Mouse (Mus musculus) ovary, postnatal 36 days (tissue): ENCODE measurements around the gene Olfr171.
"Not testable (repeated sequence)": the region's sequence is repeated elsewhere in the genome, so short reads cannot be mapped to it uniquely, and the experiment has no call there.

Source experiments
- DNase-seq: peaks from one replicate; pipeline ENCODE4 v3.0.0; 2022; ENCODE audit warnings: low spot score, mixed read lengths

The Olfr171 gene

DNA sequence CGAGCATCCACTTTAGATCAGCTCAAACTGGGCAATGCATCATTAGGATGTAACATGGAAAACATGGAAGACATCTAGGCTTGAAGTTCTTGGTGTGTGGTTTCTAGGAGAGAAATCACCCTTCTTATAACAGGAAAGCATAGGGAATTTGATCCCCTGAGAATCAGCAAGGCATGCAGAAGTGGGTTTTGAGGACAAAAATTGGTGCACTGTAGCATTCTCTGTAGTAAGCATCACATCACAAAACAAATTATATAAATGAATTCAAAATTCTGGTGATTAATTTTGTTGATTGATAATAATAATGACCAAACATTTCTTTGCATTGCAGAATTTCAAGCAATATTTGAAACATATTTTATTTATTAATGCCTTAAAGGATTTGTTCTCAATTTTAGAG is at the start of gene Olfr171:
Gene Olfr171, minus strand, starts transcription at position 101 of the 400 bp plus-strand sequence.
- DNase-seq: no peak

DNA sequence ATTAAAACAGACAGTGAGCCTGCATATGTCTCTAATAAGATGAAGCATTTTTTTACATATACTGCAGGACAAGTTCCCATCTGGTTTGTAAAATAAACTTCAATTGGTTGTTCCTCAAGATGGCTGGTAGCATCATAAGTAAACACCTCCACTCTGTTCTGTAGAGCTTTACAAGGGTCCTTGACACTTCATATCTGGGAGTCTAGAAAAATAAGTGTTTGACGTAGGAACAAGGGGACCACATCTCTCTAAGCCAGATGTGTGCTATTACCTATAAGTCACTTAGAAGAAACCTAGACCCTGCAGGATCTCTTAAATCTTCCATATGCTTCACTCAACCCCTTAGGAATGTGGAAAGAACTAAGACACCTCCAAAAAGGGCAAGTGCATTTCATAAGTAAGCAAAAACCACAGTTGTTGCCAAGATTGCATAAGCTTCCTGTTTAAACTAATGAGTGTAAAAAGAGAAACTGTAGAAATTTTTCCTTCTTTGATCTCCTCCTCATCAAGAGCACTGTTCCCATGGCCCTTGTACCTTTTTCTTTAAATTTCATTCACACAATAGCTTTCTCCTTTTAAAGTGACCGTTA is 41.1 kb upstream of the Olfr171 start:
- DNase-seq: no peak

DNA sequence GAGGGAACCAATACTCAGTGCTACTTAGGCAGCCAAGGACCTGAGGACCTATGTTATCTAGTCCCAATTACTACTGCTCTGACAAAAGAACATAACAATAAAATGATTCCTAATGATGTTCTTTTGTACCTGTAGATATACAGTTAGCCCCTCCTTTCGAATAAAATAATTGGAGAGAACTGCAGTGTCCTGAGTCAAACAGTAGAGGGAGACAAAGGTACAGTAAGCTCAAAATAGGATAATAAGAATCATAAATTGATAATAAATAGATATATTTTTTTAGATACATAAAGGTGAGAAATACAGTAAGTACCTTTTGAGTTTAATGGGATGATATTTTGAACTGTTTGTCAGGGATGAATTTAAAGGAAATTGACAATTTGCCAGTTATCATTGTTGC is 36.6 kb upstream of the Olfr171 start:
- no peak for DNase-seq

DNA sequence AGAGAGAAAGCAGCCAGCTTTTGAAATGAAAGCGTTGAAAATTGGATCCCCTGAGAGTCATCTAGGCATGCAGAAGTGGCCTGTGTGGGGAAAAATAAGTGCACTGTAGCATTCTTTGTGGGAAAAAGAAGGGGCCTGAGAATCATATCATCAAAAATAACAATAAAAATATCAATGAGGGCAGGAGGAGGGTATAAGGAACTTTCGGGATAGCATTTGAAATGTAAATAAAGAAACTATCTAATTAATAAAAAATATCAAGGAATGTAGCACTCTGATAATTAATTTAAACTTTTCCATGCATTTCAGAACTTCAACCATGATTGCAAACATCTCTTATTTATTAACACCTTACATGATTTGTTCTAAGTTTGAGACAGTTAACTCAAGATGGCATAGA is 17.9 kb downstream of the Olfr171 start, which contains the start of gene Olfr170:
Gene Olfr170, minus strand, starts transcription at position 101 of the 400 bp plus-strand sequence.
- not testable (repeated sequence) for DNase-seq

DNA sequence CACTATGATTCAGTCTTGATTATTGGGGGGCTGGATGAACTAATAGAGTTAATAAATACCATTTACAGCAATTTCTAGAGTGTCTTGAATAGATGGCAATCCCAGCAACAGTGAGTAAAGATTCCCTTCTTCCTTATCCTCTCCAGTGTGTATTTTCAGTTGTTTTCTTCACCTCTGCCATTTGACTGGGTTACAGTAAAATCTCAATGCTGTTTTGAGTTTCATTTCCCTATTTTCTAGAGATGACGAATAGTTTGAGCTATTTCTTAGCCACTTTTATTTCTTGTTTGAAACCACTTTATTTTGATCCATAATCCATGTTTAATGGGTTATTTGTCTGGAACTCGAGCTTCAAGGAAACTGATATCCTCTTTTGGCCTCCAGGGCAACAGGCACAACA is 26.6 kb downstream of the Olfr171 start:
- no peak for DNase-seq
